Mouse (Mus musculus): ENCODE measurements around the gene Rasgrp3.

Rasgrp3 gene

GRCm38 (mm10) chr17:75539130-75539529, 103.4 kb downstream of the Rasgrp3 start:
- no peak for DNase-seq (ENCODE audit: low spot score in 2 of 2)

GRCm38 (mm10) chr17:75539841-75540240, 104.1 kb downstream of the Rasgrp3 start:
- no peak for DNase-seq (ENCODE audit: low spot score in 2 of 2)

GRCm38 (mm10) chr17:75543434-75543833, 107.7 kb downstream of the Rasgrp3 start:
- no peak for DNase-seq (ENCODE audit: low spot score in 2 of 2)

- no peak for DNase-seq (ENCODE audit: low spot score in 2 of 2)
Measured at GRCm38 (mm10) chr17:75544262-75544661, 108.6 kb downstream of the Rasgrp3 start.

- no peak for DNase-seq (ENCODE audit: low spot score in 2 of 2)
Measured at GRCm38 (mm10) chr17:75550771-75551413, 115.2 kb downstream of the Rasgrp3 start.

GRCm38 (mm10) chr17:75551512-75552400, 116.1 kb downstream of the Rasgrp3 start, which contains the start of gene Fam98a:
Fam98a (minus strand) TSS chr17:75551946.
- peak; percentile 97 to 98 for DNase-seq (ENCODE audit: low spot score in 2 of 2)

GRCm38 (mm10) chr17:75557031-75557430, 121.3 kb downstream of the Rasgrp3 start:
- no peak for DNase-seq (ENCODE audit: low spot score in 2 of 2)

GRCm38 (mm10) chr17:75558041-75558440, 122.3 kb downstream of the Rasgrp3 start:
- no peak for DNase-seq (ENCODE audit: low spot score in 2 of 2)

GRCm38 (mm10) chr17:75575608-75576007, 139.9 kb downstream of the Rasgrp3 start:
- no peak for DNase-seq (ENCODE audit: low spot score in 2 of 2)

Data from natural killer cell, adult 2 months (primary cell).